Mouse (Mus musculus) bone marrow macrophage, adult 2 months (primary cell): Measurements from ENCODE around the gene Dhh. TPM values are rescaled to one million over a fixed set of nuclear protein-coding genes. Genes with fewer than 3 reads are reported as not detected.
A peak's percentile ranks its signal among the peaks of the same experiment; 100 is the strongest.

Experiments
- H3K27ac ChIP-seq: 2 replicates; pipeline ENCODE4 v1.5.1; 2012; ENCODE audit warnings: low read depth, low read length; ENCODE audit not compliant: insufficient read depth
- H3K4me1 ChIP-seq: 2 replicates; pipeline ENCODE4 v1.6.1; 2012; ENCODE audit warnings: low read length; ENCODE audit not compliant: control insufficient read depth, insufficient read depth
- H3K4me3 ChIP-seq: 2 replicates; pipeline ENCODE4 v1.5.1; 2012; ENCODE audit warnings: mild to moderate bottlenecking, low read length, moderate library complexity; ENCODE audit not compliant: insufficient read depth
- CTCF ChIP-seq: IDR thresholded peaks from 2 replicates; pipeline ENCODE4 v1.5.1; 2012; ENCODE audit warnings: low read depth, mild to moderate bottlenecking, low read length, moderate library complexity
- POLR2A ChIP-seq: IDR thresholded peaks from 2 replicates; pipeline ENCODE4 v1.6.1; 2012; ENCODE audit warnings: mild to moderate bottlenecking, low read depth, low read length, borderline replicate concordance
- polyA plus RNA-seq: library from polyadenylated mRNA; stranded (reverse); fragments of >200 nt; gene quantifications from 2 replicates; pipeline ENCODE4 v1.2.4, GENCODE M21; 2012; ENCODE audit not compliant: missing spikeins, insufficient read depth, insufficient read length

The Dhh gene
- polyA plus RNA-seq, 1 experiment, result not detected

DNA sequence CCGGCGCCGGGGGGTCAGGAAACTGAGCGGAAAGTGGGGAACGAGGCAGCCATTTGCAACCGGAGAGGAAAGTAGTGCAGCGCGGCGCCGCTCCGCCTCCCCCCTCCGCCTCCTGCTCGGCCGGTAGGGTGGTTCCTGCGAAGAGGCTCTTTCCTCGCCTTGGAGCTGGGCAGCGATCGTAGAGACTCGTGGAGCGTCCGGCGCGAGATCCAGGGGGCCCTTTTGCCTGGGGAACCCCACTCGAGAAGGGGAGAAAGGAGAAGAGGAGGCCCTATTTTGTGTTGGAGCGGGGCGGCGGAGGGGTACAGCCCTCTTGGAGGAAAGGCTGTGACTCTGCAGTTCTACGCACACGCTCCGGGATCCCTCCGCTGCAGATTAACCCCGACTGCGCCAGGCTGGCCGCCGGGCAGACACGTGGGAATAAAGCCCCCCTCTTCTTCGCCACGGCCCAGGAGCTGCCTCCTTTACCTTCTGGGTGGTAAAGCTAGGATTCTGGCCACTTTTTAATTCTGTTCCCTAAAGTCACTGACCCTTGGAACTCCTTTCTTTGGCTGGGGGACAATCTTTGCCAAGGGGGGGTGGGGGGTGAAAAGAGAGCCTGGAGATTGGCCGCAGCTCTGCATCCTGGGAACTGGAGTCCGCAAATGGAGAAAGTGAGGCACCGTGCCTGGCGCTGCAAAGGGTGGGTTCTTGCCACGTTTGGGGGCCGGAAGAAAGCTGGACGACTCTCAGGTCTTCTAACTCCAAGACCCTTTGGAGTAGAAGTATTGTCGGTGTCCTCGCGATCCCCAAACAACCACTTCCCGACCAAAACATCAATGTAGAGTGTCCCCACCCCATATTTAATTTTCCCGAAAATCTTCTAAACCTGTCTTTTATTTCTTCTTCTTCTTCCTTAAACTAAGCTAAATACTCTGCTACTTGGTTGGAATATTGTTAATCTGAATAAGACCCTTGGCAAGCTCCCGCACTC is 26.1 kb downstream of the Dhh start:
- Histone ChIP-seq H3K27ac (peak overlapping the region; percentile 92), H3K4me3 (peak overlapping the region; percentile 91), H3K4me1 (peaks cover 10% of the 10 kb centered on the region)
- no peak for TF ChIP-seq POLR2A
- TF ChIP-seq CTCF, result peak; percentile 5; the same call in 1 of the 2 replicates

DNA sequence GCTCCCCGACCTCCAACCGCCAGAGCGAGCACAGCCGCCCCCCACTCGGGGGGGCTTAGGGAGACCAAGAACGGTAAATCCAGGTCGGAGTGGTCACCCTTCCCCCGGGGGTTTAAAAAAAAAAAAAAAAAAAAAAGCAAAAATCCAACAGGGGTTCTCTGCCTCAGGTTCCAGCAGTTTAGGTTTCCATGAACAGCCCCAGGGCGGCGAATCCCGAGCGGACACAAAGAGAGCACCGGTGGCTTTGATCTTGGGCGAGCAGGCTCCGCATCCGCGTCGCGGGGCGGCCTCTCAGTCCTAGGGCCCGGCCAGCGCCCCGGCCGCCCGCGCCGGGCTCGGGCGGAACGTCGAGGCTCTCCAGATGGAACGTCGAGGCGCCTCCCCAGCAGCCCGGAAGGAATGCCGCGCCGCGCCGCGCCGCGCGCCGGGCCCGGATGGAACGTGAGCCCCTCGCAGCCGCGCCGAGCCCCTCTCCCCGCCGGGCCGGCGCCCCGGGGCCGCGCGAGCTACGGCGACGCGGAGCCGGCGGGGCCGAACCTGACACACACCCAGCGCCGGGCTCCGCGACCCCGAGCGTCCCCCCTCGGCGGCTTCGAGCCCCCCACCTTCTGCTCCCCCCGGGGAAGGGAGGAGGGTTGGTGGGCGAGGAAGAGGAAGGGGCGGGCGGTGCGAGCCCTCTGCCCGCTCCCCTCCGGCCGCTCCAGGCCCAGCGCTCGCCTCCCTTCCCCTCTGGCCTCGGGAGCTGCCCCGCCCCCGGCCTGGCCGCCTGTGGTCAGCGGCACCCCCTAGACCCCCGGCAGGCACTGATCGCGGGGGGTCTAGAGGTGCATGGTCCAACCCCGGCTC is 27.0 kb downstream of the Dhh start, which contains the start of gene Kmt2d:
Gene Kmt2d (minus strand): TSS at position 135 of the 846 bp plus-strand sequence.
- TF ChIP-seq POLR2A, result no peak
- TF ChIP-seq CTCF, result no peak
- peak within 1 kb of the TSS; percentile 92 for H3K27ac ChIP-seq
- H3K4me1 ChIP-seq, result peaks cover 10% of the 10 kb centered on the region
- H3K4me3 ChIP-seq, result peak within 1 kb of the TSS; percentile 91

DNA sequence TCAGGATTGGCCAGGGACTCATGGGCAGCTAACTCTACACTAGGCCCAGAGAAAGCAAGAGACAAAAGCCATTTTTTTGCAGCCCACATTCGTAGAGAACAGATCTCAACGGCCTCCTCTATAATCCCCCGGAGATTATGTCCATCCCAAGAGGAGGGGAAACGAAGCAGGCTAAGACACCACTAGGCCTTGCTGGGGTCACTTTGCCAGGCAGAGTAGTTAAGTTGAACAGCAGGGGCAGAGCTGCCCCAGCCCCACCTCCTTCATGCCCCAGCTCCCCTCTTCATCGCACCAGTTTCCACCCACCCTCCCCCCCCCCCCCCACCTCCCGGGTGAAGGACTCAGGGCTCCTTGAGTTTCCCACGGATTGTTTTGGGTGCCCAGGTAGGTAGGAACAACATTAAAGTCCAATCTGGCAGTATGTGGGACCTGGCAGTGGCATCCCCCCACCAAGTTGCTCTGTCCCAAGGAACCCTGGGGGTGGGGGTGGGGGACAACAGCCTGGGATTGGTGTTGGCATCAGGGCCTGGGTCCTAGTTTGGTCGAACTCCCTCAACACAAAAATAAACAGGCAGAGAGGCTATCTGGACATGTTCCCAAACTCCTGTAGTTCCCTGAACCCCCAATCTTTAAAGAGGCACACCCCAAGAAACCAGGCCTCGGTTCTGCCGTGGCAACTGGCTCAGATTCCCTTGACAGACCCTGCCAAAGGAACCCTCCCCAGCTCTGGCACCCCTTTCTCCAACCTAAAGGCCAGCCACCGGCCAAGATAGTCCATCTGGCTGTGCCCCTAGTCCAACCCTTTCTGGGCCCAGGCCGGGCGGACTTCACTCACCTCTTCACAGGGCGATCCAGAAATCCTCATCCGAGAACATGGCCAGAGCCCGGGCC is 27.9 kb downstream of the Dhh start:
- peak overlapping the region; percentile 91 for H3K4me3 ChIP-seq
- TF ChIP-seq CTCF (no peak), POLR2A (no peak)
- peak overlapping the region; percentile 16; the same call in 1 of the 2 replicates for H3K27ac ChIP-seq
- H3K4me1 ChIP-seq, result peaks cover 10% of the 10 kb centered on the region

DNA sequence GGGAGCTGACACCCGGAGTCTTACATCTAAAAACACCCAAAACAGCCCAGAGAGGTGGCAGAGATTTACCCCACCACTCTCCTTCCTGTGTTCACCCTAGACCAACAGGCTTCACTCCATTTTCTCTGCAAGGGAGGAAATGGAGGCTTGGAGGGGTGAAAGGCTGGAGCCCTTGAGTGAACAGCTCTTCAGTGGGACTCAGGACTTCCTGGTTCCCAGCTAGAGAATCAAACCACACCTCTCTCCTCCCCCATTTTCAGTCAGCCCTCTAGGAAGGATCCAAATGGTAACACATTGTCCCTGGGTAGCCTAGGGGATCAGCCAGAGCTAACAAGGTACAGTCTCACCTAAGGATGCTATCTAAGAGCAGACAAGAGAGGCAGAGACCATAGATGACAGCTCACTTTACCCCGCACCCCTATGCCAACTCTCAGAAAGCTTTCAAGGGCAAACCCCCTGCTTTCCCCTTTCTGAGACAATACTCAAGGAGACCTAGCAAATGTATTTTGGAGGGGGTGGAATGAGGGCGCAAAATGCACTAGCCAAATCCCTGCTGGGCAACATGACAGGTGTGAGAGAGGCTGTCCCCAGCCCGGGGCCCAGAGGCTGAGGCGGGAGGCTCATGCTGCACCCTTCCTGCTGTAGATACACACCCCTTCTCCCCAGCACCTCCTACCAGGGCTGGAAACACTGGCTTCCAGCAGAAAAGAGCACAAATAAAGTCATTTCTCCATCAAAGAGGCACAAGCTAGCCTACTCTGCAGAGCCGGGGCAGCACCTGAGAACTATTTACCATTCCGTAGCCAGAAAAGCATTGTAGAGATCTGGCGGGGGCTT is 28.8 kb downstream of the Dhh start:
- Histone ChIP-seq H3K4me3 (peak overlapping the region; percentile 91), H3K4me1 (peaks cover 10% of the 10 kb centered on the region), H3K27ac (no peak overlapping the region)
- TF ChIP-seq POLR2A, result no peak
- no peak for TF ChIP-seq CTCF

DNA sequence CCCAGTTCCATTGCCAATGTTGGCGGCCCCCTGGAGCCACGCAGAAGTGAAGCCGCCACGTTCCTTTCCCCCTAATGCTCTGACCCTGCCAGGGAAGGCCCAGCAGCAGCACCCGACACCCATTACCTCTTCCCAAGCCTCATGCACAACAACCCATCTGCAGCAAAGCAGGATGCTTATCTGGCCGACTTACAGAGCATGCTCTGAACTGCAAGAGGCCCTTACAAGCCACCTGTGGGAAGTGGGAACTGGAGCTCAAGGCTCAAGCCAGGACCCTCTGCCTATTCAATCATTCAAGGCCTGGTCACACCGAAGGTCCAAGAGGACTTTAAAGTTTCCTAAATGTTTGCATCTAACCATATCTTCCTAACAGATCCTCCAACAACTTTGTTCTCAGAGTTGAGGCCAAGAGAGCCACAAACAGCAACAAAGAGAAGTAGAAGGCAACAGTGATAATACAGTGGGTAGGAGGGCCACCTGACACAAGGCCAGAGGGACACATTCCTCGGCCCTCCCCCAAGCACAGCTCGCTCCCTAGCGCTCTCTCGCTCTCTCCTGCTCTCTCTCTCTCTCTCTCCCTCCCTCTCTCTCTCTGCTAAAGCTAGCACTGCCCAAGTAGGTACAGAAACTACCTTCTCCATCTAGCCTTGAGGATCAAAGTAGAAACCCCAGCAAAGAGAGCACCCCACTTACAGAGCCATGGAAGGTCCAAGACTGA is 29.8 kb downstream of the Dhh start:
- Histone ChIP-seq H3K27ac (no peak overlapping the region), H3K4me1 (peaks cover 10% of the 10 kb centered on the region), H3K4me3 (peak overlapping the region; percentile 91)
- TF ChIP-seq POLR2A, result no peak
- TF ChIP-seq CTCF, result no peak

DNA sequence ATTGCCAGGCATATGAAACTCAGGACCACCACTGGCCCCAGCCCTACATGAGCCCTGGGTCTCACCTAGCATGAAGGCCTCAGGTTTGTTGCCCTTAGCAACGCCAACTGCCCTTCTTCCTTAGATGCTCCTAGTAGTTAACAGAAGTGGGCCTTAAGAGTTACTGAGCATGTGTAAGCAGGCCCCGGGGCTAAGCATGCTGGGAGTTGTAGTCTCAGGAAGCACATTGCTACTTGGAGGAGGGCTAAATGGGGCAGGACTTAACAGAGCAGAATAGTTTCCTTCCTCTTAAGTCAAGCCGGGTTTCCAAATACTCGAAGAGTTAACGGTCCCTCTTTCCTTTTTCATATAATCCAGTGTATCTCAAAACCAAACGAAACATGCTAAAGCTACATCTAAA is 31.0 kb downstream of the Dhh start:
- peaks cover 10% of the 10 kb centered on the region for H3K4me1 ChIP-seq
- peak overlapping the region; percentile 91 for H3K4me3 ChIP-seq
- TF ChIP-seq CTCF (no peak), POLR2A (no peak)
- H3K27ac ChIP-seq, result peak overlapping the region; percentile 30

DNA sequence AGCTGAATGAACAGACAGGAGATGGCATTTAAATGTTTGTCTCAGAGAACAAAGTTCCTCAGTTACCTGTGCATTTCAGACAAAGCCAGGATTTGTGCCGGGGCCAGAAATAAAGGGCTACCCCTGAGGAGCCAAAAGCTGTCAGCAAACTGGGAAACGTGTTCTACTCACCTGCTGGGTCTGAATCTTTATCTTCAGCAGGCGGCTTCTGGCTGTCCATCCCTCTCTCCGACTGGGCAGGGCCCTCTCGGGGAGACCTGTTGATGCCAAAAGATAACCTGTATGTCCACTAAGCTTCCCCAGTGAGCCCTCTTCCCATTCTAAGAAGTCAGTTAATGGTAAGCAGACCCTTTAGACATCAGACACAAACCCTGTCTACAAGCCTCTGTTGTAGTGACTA is 31.8 kb downstream of the Dhh start:
- peaks cover 10% of the 10 kb centered on the region for H3K4me1 ChIP-seq
- no peak overlapping the region for H3K4me3 ChIP-seq
- TF ChIP-seq CTCF (no peak), POLR2A (no peak)
- H3K27ac ChIP-seq, result no peak overlapping the region

DNA sequence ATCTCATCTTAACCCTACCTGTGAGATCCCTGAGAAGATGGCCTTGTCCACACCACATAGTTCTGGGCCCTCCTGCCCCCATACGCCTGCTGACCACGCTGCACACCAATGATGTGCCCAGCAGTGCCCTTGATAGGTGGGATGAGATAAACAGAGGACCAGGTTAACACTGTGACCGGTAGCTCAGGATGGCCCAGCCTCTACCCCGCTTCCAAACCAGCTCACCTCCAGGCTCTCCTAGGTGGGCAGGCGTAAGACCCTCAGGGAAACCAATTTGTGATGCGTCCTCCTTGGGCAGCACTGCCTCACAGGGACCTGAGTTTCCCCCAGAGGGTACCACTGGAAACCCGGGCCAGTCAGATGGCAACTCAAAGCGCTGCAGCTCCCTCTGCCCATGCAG is 32.6 kb downstream of the Dhh start:
- peaks cover 10% of the 10 kb centered on the region for H3K4me1 ChIP-seq
- H3K4me3 ChIP-seq, result no peak overlapping the region
- TF ChIP-seq CTCF (no peak), POLR2A (no peak)
- no peak overlapping the region for H3K27ac ChIP-seq
